In the genomic region with DNA sequence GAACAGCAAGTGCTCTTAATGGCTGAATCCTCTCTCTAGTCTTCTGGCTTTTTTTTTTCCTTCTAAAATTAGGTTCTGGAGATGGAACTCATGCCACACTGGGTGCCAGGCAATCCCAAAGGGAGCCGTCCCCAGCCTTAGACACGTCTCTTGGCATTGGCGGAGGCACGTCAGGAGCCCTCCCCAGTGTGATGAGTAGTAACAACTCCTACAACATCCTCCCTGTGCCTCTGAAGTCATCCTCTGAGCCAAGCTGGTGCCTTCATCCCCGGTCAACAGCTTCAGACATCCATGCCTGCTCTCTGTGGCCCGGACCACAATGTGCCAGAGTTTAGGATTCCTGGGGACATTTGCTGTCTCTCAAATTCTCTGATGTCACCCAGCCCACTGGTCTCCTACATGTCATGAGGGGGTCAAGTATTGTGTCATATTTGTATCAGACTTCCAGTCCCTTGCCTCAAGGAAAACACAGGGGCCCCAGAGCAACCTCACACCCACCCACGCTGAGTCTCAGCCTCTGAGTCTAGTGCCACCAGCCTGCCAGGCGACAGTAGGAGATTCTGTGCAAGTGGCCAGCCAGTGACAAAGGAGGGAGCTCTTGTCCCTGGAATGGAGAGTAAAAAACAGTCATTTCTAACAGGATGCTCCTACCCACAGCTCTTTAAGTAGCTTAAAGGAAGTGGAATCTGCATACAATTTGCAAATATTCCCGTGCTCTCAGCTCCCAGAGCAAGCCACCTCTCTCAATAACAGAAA, we compare ENCODE assay signal across 10 mouse cellular contexts.
DNase-seq lines count a peak whose midpoint lies in the region; ATAC-seq and TF ChIP-seq lines count a peak whose summit lies in the region.
"Had no signal": no experiment of that assay in that cellular context is flagged by ENCODE, and none has a peak within 500 bp of the region (broad histone marks: within the 10 kb centered on the region; RNA-seq: fewer than 3 reads in every experiment).

No protein-coding gene starts in this region.

- no peak overlapping the region for H3K27ac ChIP-seq in layer of hippocampus, adult 2 months
- peak overlapping the region; percentile 67 for H3K27ac ChIP-seq in midbrain, embryonic 13.5 days

- H3K4me1 ChIP-seq in midbrain, embryonic 13.5 days (replicated peaks): peaks cover 50% of the 10 kb centered on the region

- no peak overlapping the region for H3K4me3 ChIP-seq in layer of hippocampus, adult 2 months
- no peak overlapping the region for H3K4me3 ChIP-seq in midbrain, embryonic 13.5 days (replicated peaks)

- H3K9ac ChIP-seq in midbrain, embryonic 13.5 days (replicated peaks): 0 out of 2 replicates have a peak overlapping the region, but pooled peaks have one; percentile 36

- DNase-seq in layer of hippocampus, adult 2 months (ENCODE audit: low spot score in 2 of 2): no peak
- no peak for DNase-seq in layer of hippocampus, adult 9-11 months
- DNase-seq in frontal cortex, adult 2 months (ENCODE audit: extremely low spot score in 1 of 2, low spot score in 1 of 2): peak; percentile 29 to 71
- peak; percentile 48 for DNase-seq in right cerebral cortex, postnatal 14 days
- no peak for DNase-seq in heart, adult 9 months (ENCODE audit: low spot score in 2 of 2)
- DNase-seq in heart, adult 11 months: no peak
- DNase-seq in ovary, adult 18-20 months (ENCODE audit: low spot score): no peak
- DNase-seq: kidney, postnatal 4 days; liver had no signal

- H3K4me2 ChIP-seq in midbrain, embryonic 13.5 days (replicated peaks): peak overlapping the region; percentile 27

- H3K9me3 ChIP-seq in midbrain, embryonic 13.5 days: 0 out of 2 replicates have a peak, but pooled peaks cover 3% of the 10 kb centered on the region

- peak; percentile 55 for TF ChIP-seq CTCF in layer of hippocampus, adult 2 months (conservative IDR thresholded peaks at IDR 0.05)

- no peaks in the 10 kb centered on the region for H3K36me3 ChIP-seq in midbrain, embryonic 13.5 days

- peaks cover 17% of the 10 kb centered on the region for H3K27me3 ChIP-seq in midbrain, embryonic 13.5 days

- ATAC-seq in midbrain, embryonic 13.5 days: no peak

- 61% methylated on average over 9 of the region's 9 CpGs for WGBS in midbrain, embryonic 13.5 days

Comparison
In these comparisons a context has a peak if more than half of its experiments do, and no peak if none do; other contexts are left out.
1. DNase-seq: peak in frontal cortex, adult 2 months (2 of 2) and right cerebral cortex, postnatal 14 days (single experiment); none in layer of hippocampus, adult 2 months (0 of 2), layer of hippocampus, adult 9-11 months (single experiment), heart, adult 9 months (0 of 2), heart, adult 11 months (single experiment) and ovary, adult 18-20 months (single experiment).